Mouse (Mus musculus) Muller cell, postnatal 12 days (primary cell): Measurements from ENCODE around the gene Mrpl10.

Experiments
- DNase-seq: peaks from one replicate; pipeline ENCODE4 v3.0.0-alpha.2; 2015; ENCODE audit errors: inconsistent ontology term

Mrpl10 gene

DNA sequence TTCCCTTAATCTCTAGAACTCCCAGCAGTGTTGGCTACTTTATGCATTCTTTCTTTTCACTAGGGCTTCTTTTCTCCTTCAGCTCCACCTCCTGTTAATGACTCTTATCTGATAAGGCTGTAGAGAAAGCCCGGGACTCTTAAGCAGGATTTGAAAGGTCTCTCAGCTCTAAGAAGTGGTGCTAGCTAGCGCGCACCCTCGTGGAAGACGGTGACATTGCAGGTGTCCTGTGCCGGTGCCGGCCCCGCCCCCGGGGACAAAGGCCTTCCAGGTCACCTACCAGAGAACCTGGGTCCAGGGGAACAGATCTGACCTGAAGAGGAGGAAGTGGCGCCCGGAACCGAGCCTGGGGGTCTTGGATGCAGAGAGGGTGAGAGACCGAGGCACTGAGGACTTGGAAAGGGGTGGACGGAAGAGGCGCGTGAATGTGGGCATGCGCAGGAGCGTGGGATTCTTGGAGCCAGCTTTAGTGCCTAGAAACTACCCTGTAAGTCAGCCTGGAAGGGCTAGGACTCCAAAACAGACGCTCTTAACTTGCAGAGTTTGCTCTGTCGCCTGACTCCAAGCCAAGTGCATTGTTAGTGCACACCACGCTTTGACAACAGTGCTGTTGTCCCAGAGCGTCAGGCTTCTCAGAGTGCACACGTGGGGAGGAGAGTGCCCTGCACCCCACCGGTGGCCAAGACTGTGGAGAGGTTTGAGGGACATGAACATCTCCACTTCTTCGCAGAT lies 11.5 kb upstream of the Mrpl10 start, which contains the start of gene Scrn2:
TSS of gene Scrn2 (plus strand) at position 253 of the 732 bp plus-strand sequence.
- DNase-seq = peak; percentile 87

DNA sequence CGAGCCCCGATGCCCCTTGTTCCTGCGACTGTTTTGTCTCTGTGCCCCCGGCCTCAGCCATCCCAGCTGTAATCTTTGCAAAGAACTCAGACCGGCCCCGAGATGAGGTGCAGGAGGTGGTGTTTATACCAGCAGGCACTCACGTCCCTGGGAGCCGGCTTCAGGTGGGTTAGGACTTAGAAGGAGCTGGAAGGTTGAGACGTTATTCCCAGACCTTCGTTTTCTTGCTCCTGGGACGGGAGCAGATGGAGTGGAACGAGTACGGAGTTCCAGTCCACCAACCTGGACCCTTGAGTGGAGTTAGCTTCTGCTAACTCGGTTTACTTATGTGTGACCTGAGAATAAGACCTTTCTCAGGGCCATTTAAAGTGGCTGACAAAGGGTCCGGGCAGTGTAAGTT lies 10.9 kb upstream of the Mrpl10 start:
- no peak for DNase-seq

DNA sequence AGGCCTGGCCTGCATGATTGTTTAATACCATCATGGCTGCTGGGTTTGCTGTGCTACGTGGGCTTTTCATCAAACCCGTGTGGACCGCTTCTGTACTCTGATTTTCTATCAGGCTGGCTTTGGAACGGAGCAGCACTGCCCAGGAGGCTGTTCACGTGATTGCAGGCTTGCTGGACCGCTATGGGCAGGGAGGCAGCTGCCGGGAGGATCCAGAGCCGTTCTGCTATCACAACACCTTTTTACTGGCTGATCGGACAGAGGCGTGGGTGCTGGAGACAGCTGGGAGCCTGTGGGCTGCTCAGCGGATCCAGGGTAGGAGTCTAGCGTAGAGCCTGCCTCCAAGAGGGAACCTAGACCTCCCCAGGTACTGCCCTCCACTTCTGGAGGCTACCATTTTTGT lies 9.4 kb upstream of the Mrpl10 start:
- DNase-seq = no peak

DNA sequence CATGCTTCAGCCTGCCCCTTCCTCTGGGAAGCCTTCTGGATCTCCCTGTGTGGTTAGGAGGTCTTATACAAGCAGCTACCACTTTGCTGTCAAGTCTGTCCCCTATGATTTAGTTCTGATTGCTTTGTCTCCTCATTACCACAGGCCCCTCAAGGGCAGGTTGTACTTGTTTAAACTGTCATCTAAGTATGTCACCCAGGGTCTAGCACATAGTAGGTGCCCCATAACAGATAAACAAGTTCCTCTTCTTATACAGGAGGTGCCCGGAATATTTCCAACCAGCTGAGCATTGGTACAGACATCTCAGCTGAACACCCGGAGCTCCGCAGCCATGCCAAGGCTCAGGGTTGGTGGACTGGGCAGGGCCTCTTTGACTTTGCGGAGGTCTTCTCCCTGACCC lies 8.9 kb upstream of the Mrpl10 start:
- no peak for DNase-seq

DNA sequence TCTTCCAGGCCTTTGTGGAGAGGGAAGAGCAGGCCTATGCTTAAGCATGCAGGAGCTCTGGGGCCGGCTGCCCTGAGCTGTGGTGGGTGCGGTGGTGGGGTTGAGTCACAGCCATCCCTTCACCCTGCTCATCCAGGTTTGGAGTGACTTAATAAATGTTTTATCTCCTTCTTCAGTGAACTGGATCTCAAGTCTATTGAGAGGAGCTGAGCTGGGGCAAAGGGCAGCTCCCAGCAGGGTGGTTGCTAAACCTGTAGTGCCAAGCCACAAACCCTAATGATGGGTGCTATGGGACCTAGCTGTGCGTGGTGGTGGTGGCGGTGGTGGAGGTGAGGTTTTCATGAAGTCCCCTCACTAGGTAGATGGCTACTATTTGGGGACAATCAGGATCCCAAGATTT lies 7.6 kb upstream of the Mrpl10 start:
- DNase-seq = no peak

DNA sequence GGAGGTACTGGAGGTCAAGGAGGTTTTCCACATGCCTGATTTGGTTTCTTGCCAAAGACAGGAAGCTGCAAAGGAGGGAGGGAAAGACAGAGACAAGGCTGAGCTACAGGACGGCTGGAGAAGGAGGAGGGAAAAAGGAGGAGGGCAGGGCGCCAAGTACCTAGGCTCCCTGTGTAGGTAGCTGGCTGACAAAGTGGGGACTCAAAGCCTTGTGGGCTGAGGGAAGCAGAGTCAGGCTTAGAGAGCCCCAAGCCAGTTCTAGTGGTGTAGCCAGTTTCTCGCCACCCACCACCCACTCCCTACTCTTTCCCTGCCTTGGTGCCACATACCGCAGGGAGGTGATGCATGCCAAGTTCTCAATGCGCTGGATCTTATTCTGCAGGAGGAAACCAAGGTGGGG lies 5.2 kb upstream of the Mrpl10 start:
- no peak for DNase-seq

DNA sequence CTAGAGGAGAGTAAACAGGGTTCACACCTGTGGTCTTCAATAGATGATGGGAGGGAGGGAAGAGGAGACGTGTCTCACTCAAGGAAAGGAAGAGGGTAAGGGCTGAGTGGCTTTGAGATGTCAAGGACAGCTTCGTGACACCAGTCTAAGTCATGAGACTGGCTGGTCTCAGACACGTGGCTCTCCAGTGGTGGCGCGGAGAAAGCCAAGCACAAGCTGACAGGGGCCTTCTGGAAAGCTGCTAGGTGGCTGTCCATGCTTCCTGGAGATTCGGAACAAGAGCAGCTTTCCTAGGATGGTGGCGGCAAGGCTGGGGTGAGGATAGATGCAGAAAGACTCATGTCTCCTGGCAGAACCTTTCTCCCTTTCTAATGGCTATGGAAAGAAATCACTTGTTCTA lies 2.5 kb upstream of the Mrpl10 start:
- DNase-seq = no peak

DNA sequence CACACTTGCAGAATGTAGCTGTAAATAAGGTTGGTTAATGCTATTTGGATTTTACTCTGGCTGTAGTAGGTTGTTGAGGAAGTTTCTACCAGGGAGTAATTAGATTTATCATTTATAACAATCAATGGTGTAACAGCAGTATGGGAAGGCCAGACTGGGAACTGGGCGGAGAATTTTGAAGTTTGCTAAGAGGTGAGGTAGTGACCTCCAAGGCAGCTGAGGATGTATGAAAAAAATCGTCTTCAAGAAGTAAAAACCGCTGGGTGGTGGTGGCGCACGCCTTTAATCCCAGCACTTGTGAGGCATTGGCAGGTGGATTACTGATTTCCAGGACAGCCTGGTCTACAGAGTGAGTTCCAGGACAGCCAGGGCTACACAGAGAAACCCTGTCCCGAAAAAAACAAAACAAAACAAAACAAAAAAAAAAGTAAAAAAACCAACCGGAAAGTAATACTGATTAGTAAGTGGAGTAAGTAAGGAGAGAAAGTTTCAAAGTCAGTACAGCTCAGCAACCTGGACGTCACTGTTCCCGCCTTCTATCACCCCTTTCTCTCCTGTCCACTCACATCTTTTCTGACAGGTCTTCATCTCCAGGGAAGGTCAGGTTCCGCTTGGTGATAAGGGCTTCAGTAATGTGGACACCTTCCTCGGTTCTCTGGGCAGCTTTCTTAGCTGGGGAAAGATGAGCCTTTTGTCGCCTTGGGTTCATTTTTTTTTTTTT lies 899 bp upstream of the Mrpl10 start:
- no peak for DNase-seq

DNA sequence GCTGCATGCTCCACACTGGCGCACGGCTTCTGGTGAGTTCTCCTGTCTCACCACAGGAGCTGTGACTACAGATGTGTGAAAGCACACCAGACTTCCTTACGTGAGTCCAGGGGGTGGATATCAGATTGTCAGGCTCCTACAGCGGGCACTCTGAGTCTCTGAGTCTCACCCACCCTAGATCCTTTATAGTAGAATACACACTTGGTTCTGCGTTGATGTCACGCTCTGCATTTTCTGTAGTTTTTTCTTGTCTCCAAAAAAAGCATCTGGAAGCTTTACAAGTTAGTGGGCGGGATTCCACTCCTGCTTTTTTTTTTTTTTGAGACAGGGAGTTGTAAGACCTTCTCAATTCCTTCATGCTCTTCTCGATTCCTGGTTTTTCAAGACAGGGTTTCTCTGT lies 3.5 kb downstream of the Mrpl10 start:
- no peak for DNase-seq

DNA sequence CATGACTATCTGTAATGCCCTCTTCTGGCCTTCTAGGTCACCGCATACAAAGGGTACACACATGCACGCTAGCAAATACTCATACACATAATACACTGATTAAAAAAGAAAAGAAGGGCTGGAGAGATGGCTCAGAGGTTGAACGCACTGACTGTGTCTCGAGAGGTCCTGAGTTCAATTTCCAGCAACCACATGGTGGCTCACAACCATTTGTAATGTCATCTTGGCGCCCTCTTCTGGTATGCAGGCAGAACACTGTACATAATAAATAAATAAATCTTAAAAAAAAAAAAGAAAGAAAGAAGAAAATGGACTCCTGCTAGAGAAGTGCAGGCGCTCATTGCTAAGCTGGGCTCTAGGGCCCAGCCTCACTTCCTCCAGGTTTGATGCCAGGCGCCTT lies 4.5 kb downstream of the Mrpl10 start:
- no peak for DNase-seq

DNA sequence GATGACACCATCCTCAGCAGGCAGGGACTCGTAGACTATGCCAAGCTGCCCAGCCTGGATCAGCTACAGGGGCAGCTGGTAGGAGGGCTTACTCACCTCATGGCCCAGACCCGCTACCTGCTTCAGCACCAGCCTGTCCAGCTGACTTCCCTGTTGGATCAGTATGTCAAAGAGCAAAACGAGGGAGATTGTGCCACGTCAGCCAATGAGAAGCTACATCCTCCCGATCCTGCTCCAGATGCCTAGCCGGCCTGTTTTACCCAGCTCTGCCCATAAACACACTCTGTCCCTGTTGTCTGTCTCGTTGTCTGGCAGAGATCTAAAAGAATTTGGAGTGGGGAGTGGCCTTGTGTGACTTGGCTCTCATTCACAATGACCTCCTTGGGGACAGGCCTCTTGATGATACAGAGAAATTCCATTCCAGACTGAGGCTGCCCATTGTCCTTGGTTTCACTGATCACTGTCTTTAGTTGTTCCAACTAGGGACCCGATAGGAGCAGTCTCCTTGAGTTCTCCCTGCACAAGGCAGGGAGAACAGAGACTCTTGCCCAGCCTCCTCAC lies 6.8 kb downstream of the Mrpl10 start:
- peak; percentile 85 for DNase-seq

DNA sequence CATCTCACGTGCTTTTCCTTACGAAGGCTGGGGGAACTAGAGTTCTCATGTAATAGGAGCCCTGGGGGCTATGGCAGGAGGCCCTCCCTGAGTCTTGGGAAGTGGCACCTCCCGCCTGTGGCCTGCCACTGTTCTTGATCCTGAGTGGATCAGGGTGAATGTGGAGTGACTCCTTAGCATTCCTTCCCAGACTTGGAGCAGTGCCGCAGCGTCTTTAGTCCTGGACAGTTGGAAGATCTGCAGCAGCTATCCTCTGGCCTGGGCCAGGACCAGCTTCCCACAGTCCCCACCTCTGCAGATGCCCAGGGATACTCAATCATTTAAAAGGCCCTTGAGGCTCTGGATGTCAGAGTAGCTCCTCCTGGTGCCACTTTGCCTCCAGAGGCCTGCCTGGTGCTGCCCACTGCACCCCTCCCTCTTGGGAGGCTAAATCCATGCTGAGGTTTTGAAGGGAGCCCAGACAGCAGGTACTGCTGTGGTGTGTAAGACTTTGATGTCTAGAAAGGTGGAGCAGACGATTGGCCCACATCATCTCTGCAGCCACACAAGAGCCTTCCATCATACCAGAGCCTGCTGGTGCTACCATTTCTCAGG lies 8.2 kb downstream of the Mrpl10 start:
- no peak for DNase-seq

DNA sequence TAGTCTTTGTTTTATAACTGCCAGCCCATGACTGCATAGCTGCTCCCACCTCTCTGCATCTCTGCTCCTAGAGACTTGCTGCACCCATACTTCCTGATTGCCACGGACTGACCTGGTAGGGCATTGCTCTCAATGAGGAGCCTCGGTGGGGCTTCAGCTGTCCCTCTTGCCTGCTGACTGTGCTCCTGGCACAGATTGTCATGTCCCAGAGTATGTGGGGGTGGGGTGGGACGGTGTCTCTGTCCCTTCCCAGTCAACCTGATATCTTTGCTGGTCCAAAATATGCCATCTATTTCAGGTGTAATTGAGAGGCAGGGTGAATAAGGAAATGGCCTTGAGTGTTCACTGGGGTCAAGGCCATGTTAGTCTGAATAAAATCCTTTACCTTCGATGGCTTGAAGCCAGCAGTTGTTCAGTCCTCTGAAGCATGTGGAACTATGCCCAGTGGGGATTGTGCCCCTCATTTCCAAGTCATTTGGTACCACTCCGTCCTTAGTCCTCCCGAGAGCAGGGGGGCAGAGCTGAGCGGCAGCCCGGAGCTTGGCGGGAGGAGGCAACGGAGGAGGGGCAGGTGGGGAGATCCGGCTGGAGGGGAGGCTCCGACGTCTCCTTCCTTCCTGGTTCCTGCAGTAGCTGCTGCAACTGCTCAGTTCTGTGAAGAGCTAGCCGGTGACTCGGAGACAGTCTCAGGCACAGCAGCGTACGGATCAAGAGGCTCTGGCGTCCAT lies 9.0 kb downstream of the Mrpl10 start, which contains the start of gene Osbpl7:
TSS of gene Osbpl7 (plus strand) at position 413 of the 728 bp plus-strand sequence.
- peak; percentile 76 for DNase-seq

DNA sequence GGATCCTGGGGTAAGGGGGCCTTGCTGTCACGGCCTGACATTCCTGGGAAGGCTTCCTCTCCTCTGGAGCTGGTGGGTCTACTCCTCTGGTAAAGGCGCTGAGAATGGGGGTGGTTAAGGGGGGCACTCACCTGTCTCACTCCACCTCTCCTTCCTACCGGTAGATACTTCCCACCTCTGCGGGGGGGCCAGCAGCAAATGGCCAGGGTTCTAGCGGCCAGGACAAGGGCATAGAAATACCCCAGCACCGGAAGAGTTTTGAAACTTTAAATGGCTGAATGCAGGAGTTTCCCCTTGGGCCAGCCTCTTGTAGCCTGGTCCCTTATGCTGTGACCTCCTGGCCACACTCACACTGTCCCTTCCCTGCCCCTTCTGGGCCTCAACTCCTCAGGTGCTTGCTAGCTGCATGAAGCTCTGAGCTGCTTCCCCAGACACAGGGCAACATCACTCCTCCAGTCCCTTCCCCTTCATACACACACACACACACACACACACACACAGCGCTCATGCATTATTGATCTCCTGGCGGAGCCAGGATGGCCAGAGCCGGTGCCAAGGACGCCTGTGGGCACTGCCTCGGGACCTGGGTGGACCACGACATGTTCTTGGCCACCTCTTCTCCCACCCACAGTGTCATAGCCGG lies 9.7 kb downstream of the Mrpl10 start:
- DNase-seq = peak; percentile 46

DNA sequence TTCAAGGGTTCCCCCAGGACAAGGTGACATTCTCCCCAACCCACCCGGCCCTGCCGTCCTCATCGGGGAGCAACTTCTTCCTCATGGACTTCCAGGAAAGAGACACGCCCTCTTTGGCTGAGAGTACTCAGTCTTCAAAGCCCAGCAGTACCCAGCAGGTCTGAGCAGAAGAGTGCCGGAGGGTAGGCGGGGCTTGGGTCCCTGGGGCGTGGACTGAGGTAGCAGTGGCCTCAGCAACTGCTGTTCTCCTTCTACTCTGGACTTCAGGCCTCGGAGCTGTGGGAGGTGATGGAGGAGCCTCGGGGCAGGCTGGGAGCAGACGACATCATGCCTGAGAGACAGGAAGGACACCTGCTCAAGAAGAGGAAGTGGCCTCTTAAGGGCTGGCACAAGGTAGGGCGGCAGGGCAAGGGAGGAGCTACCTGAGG lies 10.9 kb downstream of the Mrpl10 start:
- no peak for DNase-seq

DNA sequence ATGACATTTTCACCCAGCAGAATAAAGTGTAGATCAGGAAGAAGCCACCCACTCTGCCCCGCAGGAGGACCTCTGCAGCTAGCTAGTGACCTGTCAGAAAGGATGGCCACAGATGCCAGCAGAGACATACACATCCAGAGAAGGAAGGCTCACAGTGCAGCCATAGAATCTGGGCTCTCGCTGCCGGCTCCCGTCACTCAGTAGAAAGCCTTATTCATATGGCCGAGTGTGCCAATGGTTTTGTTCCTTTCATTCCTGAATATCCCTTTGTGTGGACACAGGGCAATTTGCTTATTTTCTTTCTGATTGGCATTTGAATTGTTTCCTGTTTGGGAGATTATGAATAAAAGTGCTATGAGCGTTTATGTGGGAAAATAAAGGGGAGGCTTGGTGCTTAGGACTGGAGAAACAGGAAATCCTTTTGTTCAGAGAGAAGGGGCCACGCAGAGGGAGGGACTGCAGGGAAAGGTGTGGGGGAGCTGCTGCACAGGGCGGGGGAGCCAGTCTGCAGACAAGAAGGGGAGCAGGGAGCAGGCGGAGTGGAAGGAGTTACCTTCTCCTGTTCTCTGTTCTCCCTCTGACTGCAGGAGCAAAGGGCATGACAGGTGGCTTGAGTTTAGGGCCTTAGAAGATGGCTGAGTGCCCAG lies 22.0 kb downstream of the Mrpl10 start:
- DNase-seq = peak; percentile 43

DNA sequence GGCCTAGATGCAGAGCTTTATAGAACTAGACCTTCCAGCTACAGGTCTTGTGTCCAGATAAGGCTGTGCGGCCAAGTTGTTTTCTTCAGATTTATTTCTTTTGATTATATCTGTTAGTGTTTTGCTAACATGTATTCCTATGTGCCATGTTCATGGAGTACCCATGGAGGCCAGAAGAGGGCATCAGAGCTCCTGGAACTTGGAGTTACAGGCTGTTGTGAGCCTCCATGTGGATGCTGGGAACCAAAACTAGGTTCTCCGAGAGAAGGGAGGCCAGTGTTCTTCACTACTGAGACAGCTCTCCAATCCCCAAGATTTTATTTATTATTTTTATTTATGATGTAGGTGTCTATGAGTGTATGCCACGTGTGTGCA lies 22.5 kb downstream of the Mrpl10 start:
- DNase-seq = no peak

DNA sequence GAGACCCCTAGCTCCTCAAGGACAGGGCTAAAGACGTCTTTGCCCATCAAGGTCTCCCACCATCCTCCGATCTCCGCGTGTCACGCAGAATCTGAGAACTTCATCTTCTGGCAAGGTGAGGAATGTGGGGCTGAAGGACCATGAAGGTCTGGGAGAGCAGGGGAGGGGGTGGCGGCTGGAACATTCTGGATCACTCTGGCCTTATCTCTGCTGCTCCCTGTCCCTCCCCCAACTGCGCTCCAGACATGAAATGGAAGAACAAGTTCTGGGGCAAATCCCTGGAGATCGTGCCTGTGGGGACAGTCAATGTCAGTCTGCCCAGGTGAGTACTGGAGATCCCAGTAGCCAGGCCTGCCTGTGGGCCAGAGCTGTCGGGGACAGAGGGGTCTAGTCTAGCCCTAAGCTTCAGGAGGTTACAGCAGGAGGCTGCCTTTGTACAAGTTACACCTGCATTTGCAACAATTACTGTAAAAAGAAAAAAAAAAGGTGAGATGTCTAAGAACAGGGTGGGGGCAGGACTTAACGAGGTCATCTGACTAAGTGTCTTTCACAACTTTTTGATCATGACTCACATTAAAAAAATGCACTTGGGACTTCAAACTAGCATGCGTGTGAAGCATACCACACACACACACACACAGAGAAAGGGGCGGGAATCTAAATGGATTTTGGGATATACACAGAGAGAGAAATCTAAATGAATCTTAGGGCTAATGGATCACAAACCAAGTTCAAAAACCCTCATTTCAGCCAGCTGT lies 24.4 kb downstream of the Mrpl10 start:
- no peak for DNase-seq

DNA sequence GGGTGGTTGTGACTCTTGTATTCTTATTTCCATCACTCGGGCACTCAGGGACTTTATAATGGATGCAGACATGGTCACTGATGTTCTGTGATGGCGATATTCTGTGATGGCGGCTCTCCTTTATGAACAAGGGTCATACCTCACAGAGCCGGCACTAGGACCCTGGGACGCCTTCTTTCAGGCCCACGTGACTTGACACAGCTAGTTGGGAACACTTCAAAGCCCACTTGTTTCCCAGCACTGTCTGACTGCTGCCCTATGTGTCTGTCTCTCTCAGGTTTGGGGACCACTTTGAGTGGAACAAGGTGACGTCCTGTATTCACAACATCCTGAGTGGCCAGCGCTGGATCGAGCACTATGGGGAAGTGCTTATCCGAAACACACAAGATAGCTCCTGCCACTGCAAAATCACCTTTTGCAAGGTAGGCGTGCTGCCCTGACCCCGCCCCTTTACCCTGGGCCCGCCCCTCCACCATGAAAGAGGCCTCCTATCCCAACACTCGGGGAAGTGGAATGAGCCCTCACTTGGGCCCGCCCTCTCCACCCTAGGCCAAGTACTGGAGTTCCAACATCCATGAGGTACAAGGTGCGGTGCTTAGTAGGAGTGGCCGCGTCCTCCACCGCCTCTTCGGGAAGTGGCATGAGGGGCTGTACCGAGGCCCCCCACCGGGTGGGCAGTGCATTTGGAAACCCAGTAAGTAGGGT lies 25.4 kb downstream of the Mrpl10 start:
- no peak for DNase-seq

DNA sequence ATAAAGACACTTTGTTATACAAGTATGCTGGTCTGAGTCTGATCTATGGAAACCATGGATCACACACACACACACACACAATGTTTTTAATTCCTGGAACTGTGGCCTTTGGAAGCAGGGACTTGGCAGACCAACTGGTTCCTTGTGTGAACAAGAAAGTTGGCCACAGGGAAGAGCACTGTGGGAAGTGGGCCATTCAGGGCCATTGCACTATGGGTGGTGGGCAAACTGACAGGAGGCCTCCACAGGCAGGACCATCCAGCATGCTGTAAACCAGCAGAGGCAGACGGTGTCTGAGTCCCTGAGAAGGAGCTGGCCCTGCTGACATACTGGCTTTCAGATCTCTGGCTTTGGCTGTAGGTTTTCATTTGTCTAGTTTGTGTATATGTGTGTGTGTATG lies 28.0 kb downstream of the Mrpl10 start:
- no peak for DNase-seq
